Mouse (Mus musculus): Measurements from ENCODE around the gene Pmf1. TPM values are rescaled to one million over a fixed set of nuclear protein-coding genes. Genes with fewer than 3 reads are reported as not detected.

Gene Pmf1
- polyA plus RNA-seq, 1 experiment from 2014 or later = 127 TPM

DNA sequence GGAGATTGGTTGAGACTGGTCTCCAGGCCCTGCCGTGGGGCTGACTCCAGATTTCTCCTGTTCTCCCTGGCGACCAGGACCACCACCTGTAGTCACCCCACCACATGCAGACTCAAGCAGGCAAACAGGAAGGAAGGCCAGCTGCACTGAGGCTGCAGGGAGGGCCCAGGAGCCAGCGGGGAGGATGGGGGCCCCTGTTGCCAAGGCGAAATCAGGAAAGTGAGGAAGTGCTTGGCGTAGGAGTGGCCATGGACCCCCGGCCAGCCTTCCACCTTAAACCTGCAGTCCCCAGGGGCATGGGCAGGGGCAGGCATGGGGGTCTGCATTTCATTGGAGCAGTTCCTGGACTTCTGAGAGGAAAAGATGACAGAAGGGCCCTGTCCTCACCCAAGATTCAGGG lies 49.0 kb downstream of the Pmf1 start:
- Histone ChIP-seq H3K27ac (no peak overlapping the region), H3K36me3 (peaks cover 59% of the 10 kb centered on the region), H3K4me3 (replicated peaks) (no peak overlapping the region), H3K4me2 (replicated peaks) (no peak overlapping the region), H3K9me3 (no peaks in the 10 kb centered on the region), H3K27me3 (replicated peaks) (peaks cover 12% of the 10 kb centered on the region), H3K9ac (no peak overlapping the region), H3K4me1 (replicated peaks) (peaks cover 13% of the 10 kb centered on the region)
- WGBS = 82% methylated on average over 6 of the region's 6 CpGs
- no peak for ATAC-seq

DNA sequence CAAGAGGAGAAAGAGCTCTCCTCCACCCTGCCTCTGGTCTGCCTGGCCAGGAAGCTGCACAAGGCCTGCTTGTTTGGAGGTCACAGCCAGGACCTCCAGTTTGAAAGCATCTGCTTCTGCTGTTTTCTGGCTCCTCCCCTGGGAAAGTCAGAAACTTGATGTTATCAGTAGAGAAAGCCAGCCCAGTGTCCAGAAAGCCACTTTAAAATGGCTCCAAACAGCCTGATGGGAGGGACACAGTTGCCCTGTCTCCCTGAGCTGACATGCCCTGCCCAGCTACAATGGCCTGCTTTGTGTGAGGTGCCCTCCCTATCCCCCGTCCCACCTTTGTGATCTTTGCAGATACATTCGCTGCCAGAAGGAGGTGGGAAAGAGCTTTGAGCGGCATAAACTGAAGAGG lies 50.1 kb downstream of the Pmf1 start:
- Histone ChIP-seq H3K4me1 (replicated peaks) (peaks cover 13% of the 10 kb centered on the region), H3K9ac (no peak overlapping the region), H3K4me2 (replicated peaks) (no peak overlapping the region), H3K36me3 (peaks cover 70% of the 10 kb centered on the region), H3K9me3 (no peaks in the 10 kb centered on the region), H3K4me3 (replicated peaks) (no peak overlapping the region), H3K27ac (no peak overlapping the region), H3K27me3 (replicated peaks) (peaks cover 4% of the 10 kb centered on the region)
- WGBS = 64% methylated on average over 3 of the region's 3 CpGs
- no peak for ATAC-seq

DNA sequence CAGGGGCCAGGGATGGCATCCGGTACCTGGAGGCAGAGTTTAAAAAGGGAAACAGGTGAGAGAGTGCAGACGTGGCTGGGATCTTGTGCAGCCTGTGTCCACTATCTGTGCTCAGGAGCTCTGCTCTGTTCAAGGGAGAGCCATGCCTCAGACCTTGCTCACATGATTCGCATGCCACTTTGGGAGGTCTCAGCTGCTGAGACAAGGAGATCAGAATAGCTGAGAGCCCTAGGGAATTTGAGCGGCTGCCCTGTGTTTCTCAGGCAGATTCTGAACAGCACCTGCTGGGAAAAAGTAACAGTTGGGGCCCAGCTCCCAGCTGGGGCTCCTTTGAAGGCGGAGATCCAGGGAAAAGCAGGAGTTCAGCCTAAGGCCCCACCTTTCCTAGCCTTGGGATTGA lies 50.5 kb downstream of the Pmf1 start:
- Histone ChIP-seq H3K4me2 (replicated peaks) (no peak overlapping the region), H3K4me1 (replicated peaks) (peaks cover 9% of the 10 kb centered on the region), H3K9me3 (no peaks in the 10 kb centered on the region), H3K4me3 (replicated peaks) (no peak overlapping the region), H3K9ac (no peak overlapping the region), H3K27me3 (replicated peaks) (peaks cover under 1% of the 10 kb centered on the region; the same call in 1 of the 2 replicates), H3K27ac (no peak overlapping the region), H3K36me3 (peaks cover 74% of the 10 kb centered on the region)
- 79% methylated on average over 5 of the region's 5 CpGs for WGBS
- ATAC-seq = no peak

DNA sequence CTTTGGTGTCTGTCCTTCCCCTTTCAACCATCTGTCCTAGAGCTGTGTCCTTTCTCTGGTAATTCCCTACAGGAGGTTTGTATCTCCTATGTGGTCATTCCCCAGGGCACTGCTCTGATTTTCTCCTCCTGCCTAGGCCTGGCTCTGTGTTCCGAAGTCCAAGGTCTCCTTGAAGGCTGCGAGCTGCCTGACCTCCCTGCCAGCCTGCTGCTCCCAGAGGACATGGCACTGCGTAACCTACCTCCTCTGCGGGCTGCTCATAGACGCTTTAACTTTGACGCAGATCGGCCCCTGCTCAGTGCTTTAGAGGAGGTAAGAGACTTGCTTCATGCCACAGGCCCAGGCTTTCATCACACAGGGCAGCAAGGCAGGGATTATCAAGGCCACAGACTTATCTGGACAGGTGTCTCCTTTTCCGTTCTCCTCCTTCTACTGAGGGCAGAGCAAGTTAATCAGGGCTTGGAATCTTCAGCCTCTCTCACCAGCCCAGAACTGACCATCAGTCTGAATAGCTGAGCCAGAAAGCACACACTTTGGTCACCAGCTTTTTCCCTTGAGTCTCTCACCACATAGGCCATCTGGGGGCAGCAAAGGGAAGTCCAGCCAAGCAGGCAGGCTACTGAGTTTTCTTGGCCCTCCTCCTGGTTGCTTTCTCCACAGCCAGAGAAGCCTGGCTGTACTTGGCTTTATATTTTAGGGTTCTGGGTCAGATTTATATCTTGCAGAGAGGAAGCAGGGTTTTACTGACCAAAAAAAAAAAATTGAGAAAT lies 55.5 kb downstream of the Pmf1 start:
- Histone ChIP-seq H3K4me2 (replicated peaks) (no peak overlapping the region), H3K9ac (0 out of 2 replicates have a peak overlapping the region, but pooled peaks have one; percentile 5), H3K4me1 (replicated peaks) (no peaks in the 10 kb centered on the region), H3K9me3 (no peaks in the 10 kb centered on the region), H3K27me3 (replicated peaks) (no peaks in the 10 kb centered on the region), H3K36me3 (peaks cover 90% of the 10 kb centered on the region), H3K4me3 (replicated peaks) (no peak overlapping the region), H3K27ac (no peak overlapping the region)
- WGBS = 91% methylated on average over 8 of the region's 8 CpGs
- no peak for ATAC-seq

DNA sequence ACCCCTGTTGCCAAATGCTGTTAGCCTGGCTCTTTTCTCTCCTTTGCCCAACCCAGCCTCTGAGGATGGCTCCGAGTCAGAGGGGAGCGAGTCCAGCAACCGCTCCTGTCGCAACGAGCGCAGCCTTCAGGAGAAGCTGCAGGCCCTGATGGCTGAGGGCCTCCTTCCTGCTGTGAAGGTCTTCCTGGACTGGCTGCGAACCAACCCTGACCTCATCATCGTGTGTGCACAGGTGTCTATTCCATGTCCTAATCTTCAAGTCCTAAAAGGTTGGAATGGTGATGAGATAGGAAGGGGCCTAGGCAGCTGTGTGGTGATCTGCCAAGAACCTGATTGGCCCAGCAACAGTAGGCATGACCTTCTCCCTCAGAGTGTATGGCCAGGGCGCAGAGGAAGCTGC lies 57.2 kb downstream of the Pmf1 start:
- Histone ChIP-seq H3K4me3 (replicated peaks) (no peak overlapping the region), H3K27me3 (replicated peaks) (no peaks in the 10 kb centered on the region), H3K9ac (no peak overlapping the region), H3K27ac (no peak overlapping the region), H3K4me1 (replicated peaks) (no peaks in the 10 kb centered on the region), H3K36me3 (peaks cover 85% of the 10 kb centered on the region), H3K9me3 (no peaks in the 10 kb centered on the region), H3K4me2 (replicated peaks) (no peak overlapping the region)
- no peak for ATAC-seq
- WGBS = 95% methylated on average over 9 of the region's 9 CpGs

DNA sequence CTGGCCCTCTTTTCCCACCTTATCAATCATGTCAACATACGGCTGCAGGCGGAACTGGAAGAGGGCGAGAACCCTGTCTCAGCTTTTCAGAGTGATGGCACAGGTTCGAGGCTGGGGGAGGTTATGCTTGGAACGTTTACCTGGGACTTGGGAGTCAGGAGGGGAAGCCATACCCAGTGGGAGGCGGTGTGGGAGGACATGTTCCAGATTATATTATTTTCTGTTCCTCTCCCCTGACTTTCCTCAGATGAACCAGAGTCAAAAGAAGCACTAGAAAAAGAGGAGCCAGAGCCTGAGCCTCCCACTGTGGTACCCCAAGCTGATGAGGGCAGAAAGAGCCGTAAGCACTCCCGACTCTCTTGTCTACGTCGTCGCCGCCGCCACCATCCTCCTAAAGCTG lies 59.4 kb downstream of the Pmf1 start:
- no peak for ATAC-seq
- no peak overlapping the region for H3K4me3 ChIP-seq (replicated peaks)
- H3K9ac ChIP-seq = no peak overlapping the region
- H3K27me3 ChIP-seq (replicated peaks) = no peaks in the 10 kb centered on the region
- peaks cover 86% of the 10 kb centered on the region for H3K36me3 ChIP-seq
- no peaks in the 10 kb centered on the region for H3K4me1 ChIP-seq (replicated peaks)
- WGBS = 88% methylated on average over 13 of the region's 13 CpGs
- no peak overlapping the region for H3K4me2 ChIP-seq (replicated peaks)
- H3K27ac ChIP-seq = no peak overlapping the region
- H3K9me3 ChIP-seq = no peaks in the 10 kb centered on the region

Other genes with a start within 250 kb of the Pmf1 start
- 0.59 and 0.69 TPM in 2 replicates for gene Rhbg, start 155.6 kb downstream of the Pmf1 start, polyA plus RNA-seq (2015; fragmentation: Nextera tagmentation; extraction: Ambion mirVana)
- gene Gm38392, start 123.1 kb downstream of the Pmf1 start, polyA plus RNA-seq (2015; fragmentation: Nextera tagmentation; extraction: Ambion mirVana) = 0.15 and 0.42 TPM in 2 replicates
- gene Tsacc, start 113.3 kb downstream of the Pmf1 start, polyA plus RNA-seq (2015; fragmentation: Nextera tagmentation; extraction: Ambion mirVana) = 10.2 and 12.2 TPM in 2 replicates
- gene Cct3, start 113.2 kb downstream of the Pmf1 start, polyA plus RNA-seq (2015; fragmentation: Nextera tagmentation; extraction: Ambion mirVana) = 520 and 528 TPM in 2 replicates
- gene Glmp, start 85.3 kb downstream of the Pmf1 start, polyA plus RNA-seq (2015; fragmentation: Nextera tagmentation; extraction: Ambion mirVana) = 268 and 282 TPM in 2 replicates
- 20.6 and 21.6 TPM in 2 replicates for gene Tmem79, start 74.2 kb downstream of the Pmf1 start, polyA plus RNA-seq (2015; fragmentation: Nextera tagmentation; extraction: Ambion mirVana)
- gene Smg5, start 74.1 kb downstream of the Pmf1 start, polyA plus RNA-seq (2015; fragmentation: Nextera tagmentation; extraction: Ambion mirVana) = 39.9 and 45.8 TPM in 2 replicates
- 3.7 and 4.2 TPM in 2 replicates for gene Paqr6, start 45.7 kb downstream of the Pmf1 start, polyA plus RNA-seq (2015; fragmentation: Nextera tagmentation; extraction: Ambion mirVana)
- 1.3 and 2.7 TPM in 2 replicates for gene Bglap3, start 37.6 kb downstream of the Pmf1 start, polyA plus RNA-seq (2015; fragmentation: Nextera tagmentation; extraction: Ambion mirVana)
- gene Bglap2, start 31.6 kb downstream of the Pmf1 start, polyA plus RNA-seq (2015; fragmentation: Nextera tagmentation; extraction: Ambion mirVana) = not detected in 2 replicates
- not detected in 2 replicates for gene Bglap, start 25.9 kb downstream of the Pmf1 start, polyA plus RNA-seq (2015; fragmentation: Nextera tagmentation; extraction: Ambion mirVana)
- 17.2 and 17.3 TPM in 2 replicates for gene Slc25a44, start 14.8 kb upstream of the Pmf1 start, polyA plus RNA-seq (2015; fragmentation: Nextera tagmentation; extraction: Ambion mirVana)
- 30.9 and 39.2 TPM in 2 replicates for gene Sema4a, start 50.9 kb upstream of the Pmf1 start, polyA plus RNA-seq (2015; fragmentation: Nextera tagmentation; extraction: Ambion mirVana)
- gene Lmna, start 99.6 kb upstream of the Pmf1 start, polyA plus RNA-seq (2015; fragmentation: Nextera tagmentation; extraction: Ambion mirVana) = 120 TPM in 2 replicates
- 9.6 and 11.2 TPM in 2 replicates for gene Mex3a, start 122.1 kb upstream of the Pmf1 start, polyA plus RNA-seq (2015; fragmentation: Nextera tagmentation; extraction: Ambion mirVana)
- 75.2 and 89.8 TPM in 2 replicates for gene Rab25, start 138.0 kb upstream of the Pmf1 start, polyA plus RNA-seq (2015; fragmentation: Nextera tagmentation; extraction: Ambion mirVana)
- 188 and 231 TPM in 2 replicates for gene Lamtor2, start 142.7 kb upstream of the Pmf1 start, polyA plus RNA-seq (2015; fragmentation: Nextera tagmentation; extraction: Ambion mirVana)
- gene Ubqln4, start 143.4 kb upstream of the Pmf1 start, polyA plus RNA-seq (2015; fragmentation: Nextera tagmentation; extraction: Ambion mirVana) = 43.6 and 43.7 TPM in 2 replicates
- gene Ssr2, start 165.5 kb upstream of the Pmf1 start, polyA plus RNA-seq (2015; fragmentation: Nextera tagmentation; extraction: Ambion mirVana) = 338 and 390 TPM in 2 replicates
- 60.4 and 61.2 TPM in 2 replicates for gene Arhgef2, start 195.6 kb upstream of the Pmf1 start, polyA plus RNA-seq (2015; fragmentation: Nextera tagmentation; extraction: Ambion mirVana)
- gene Rxfp4, start 242.8 kb upstream of the Pmf1 start, polyA plus RNA-seq (2015; fragmentation: Nextera tagmentation; extraction: Ambion mirVana) = not detected in 2 replicates

Data from intestine, embryonic 15.5 days (tissue).